ENCODE assay signal across 8 mouse cellular contexts in genomic region chr17:29094310-29095181, GRCm38 (mm10). TPM values are rescaled to one million over a fixed set of nuclear protein-coding genes. Genes with fewer than 3 reads are reported as not detected.
DNase-seq lines count a peak whose midpoint lies in the region; ATAC-seq and TF ChIP-seq lines count a peak whose summit lies in the region.

No protein-coding gene starts in this region.

- WGBS in hindbrain, embryonic 14.5 days: under 1% methylated on average over 71 of the region's 71 CpGs
- WGBS in limb, embryonic 11.5 days: under 1% methylated on average over 71 of the region's 71 CpGs
- 1% methylated on average over 71 of the region's 71 CpGs for WGBS in midbrain, embryonic 14.5 days
- whole genome bisulfite sequencing in spleen, adult 2 months: under 1% methylated on average over 70 of the region's 71 CpGs

- H3K9ac ChIP-seq in hindbrain, embryonic 14.5 days: peak overlapping the region; percentile 56
- H3K9ac ChIP-seq in limb, embryonic 11.5 days (ENCODE audit: low read length): peak overlapping the region; percentile 46
- H3K9ac ChIP-seq in midbrain, embryonic 14.5 days (replicated peaks; ENCODE audit: low read length): peak overlapping the region; percentile 66

- H3K27ac ChIP-seq in hindbrain, embryonic 14.5 days: peak overlapping the region; percentile 33; the same call in 1 of the 2 replicates
- H3K27ac ChIP-seq in limb, embryonic 11.5 days (replicated peaks; ENCODE audit: low read depth, low read length): no peak overlapping the region
- peak overlapping the region; percentile 47; the same call in 1 of the 2 replicates for H3K27ac ChIP-seq in midbrain, embryonic 14.5 days (replicated peaks; ENCODE audit: low read depth, low read length)
- no peak overlapping the region for H3K27ac ChIP-seq in spleen, adult 2 months (ENCODE audit: insufficient read depth, low read length)

- H3K4me2 ChIP-seq in hindbrain, embryonic 14.5 days (replicated peaks): peak overlapping the region; percentile 83
- peak overlapping the region; percentile 79 for H3K4me2 ChIP-seq in limb, embryonic 11.5 days (ENCODE audit: low read depth, severe bottlenecking)
- peak overlapping the region; percentile 82 for H3K4me2 ChIP-seq in midbrain, embryonic 14.5 days (ENCODE audit: low read length)

- H3K4me3 ChIP-seq in hindbrain, embryonic 14.5 days (replicated peaks; ENCODE audit: low read length): peak overlapping the region; percentile 53
- H3K4me3 ChIP-seq in limb, embryonic 11.5 days (ENCODE audit: low read depth, low read length): peak overlapping the region; percentile 33
- peak overlapping the region; percentile 48 for H3K4me3 ChIP-seq in midbrain, embryonic 14.5 days (replicated peaks; ENCODE audit: low read depth, low read length)
- H3K4me3 ChIP-seq in spleen, adult 2 months (ENCODE audit: extremely low read depth, insufficient read depth, insufficient read length): peak overlapping the region; percentile 68

- peaks cover 12% of the 10 kb centered on the region for H3K27me3 ChIP-seq in hindbrain, embryonic 14.5 days (ENCODE audit: control insufficient read depth, insufficient read depth, low read length)
- H3K27me3 ChIP-seq in limb, embryonic 11.5 days (ENCODE audit: control insufficient read depth, insufficient read depth, low read length): peaks cover 18% of the 10 kb centered on the region
- H3K27me3 ChIP-seq in midbrain, embryonic 14.5 days (ENCODE audit: control insufficient read depth, insufficient read depth, low read length): peaks cover 19% of the 10 kb centered on the region; the same call in 1 of the 2 replicates
- H3K27me3 ChIP-seq in spleen, adult 2 months (ENCODE audit: control insufficient read depth, insufficient read depth, low read length): peaks cover 5% of the 10 kb centered on the region

- H3K36me3 ChIP-seq in hindbrain, embryonic 14.5 days (replicated peaks; ENCODE audit: control insufficient read depth, insufficient read depth): no peaks in the 10 kb centered on the region
- H3K36me3 ChIP-seq in limb, embryonic 11.5 days (ENCODE audit: control insufficient read depth, insufficient read depth, low read length): no peaks in the 10 kb centered on the region
- no peaks in the 10 kb centered on the region for H3K36me3 ChIP-seq in midbrain, embryonic 14.5 days (ENCODE audit: control insufficient read depth, insufficient read depth, low read length)
- H3K36me3 ChIP-seq in spleen, adult 2 months (ENCODE audit: control insufficient read depth, insufficient read depth, low read length): no peaks in the 10 kb centered on the region

- peak; percentile 21; the same call in 1 of the 2 replicates for ATAC-seq in hindbrain, embryonic 14.5 days (ENCODE audit: low FRiP score)
- ATAC-seq in limb, embryonic 11.5 days (ENCODE audit: insufficient number of reproducible peaks, low FRiP score, low TSS enrichment, low read depth): 0 out of 2 replicates have a peak, but pooled peaks have one; percentile 55
- ATAC-seq in midbrain, embryonic 14.5 days (ENCODE audit: low FRiP score, low TSS enrichment): peak; percentile 51; the same call in 1 of the 2 replicates

- no peak for TF ChIP-seq CTCF in spleen, adult 2 months (IDR thresholded peaks at IDR 0.05; ENCODE audit: extremely low read depth, insufficient read depth, insufficient read length, insufficient replicate concordance)

- TF ChIP-seq POLR2A in spleen, adult 2 months (IDR thresholded peaks at IDR 0.05; ENCODE audit: low read depth, low read length): no peak

- DNase-seq in layer of hippocampus, adult 11-12 months (ENCODE audit: low spot score): peak; percentile 51
- DNase-seq in layer of hippocampus, adult 9-10 months (ENCODE audit: low spot score): no peak
- peak; percentile 79 to 80 for DNase-seq in cerebellum, postnatal 25 days
- peak; percentile 91 for DNase-seq in gastrocnemius, adult 18-20 months (ENCODE audit: low spot score)
- DNase-seq in hindbrain, embryonic 14.5 days (ENCODE audit: low spot score): no peak
- peak; percentile 52 for DNase-seq in limb, embryonic 11.5 days (ENCODE audit: low spot score)
- DNase-seq in midbrain, embryonic 14.5 days: peak; percentile 50
- DNase-seq in spleen, adult 2 months (ENCODE audit: low read depth in 1 of 2, low spot score in 2 of 2): no peak

- H3K4me1 ChIP-seq in hindbrain, embryonic 14.5 days (replicated peaks; ENCODE audit: control insufficient read depth, insufficient read depth, low read length): peaks cover 15% of the 10 kb centered on the region; the same call in 1 of the 2 replicates
- H3K4me1 ChIP-seq in limb, embryonic 11.5 days (ENCODE audit: control insufficient read depth, insufficient read depth, low read length): peaks cover 19% of the 10 kb centered on the region
- H3K4me1 ChIP-seq in midbrain, embryonic 14.5 days (ENCODE audit: control insufficient read depth, insufficient read depth, low read length): peaks cover 15% of the 10 kb centered on the region
- H3K4me1 ChIP-seq in spleen, adult 2 months (ENCODE audit: control insufficient read depth, insufficient read depth, insufficient read length): peaks cover 13% of the 10 kb centered on the region

- H3K9me3 ChIP-seq in hindbrain, embryonic 14.5 days (ENCODE audit: control insufficient read depth, low read length): no peaks in the 10 kb centered on the region
- H3K9me3 ChIP-seq in limb, embryonic 11.5 days (ENCODE audit: control insufficient read depth, low read length): no peaks in the 10 kb centered on the region
- no peaks in the 10 kb centered on the region for H3K9me3 ChIP-seq in midbrain, embryonic 14.5 days (ENCODE audit: control insufficient read depth, low read length)

RNA-seq across cellular contexts. Expression of gene Cdkn1a, which starts 3.8 kb away (rescaled TPM):
- 10 to 100 TPM; 31.9 to 63.3 TPM for total RNA-seq in gastrocnemius, adult 18-20 months (2021)
- 79.5 and 97.7 TPM in 2 replicates for polyA plus RNA-seq in hindbrain, embryonic 14.5 days (2014; fragmentation: Nextera tagmentation; extraction: Ambion mirVana)
- polyA plus RNA-seq in limb, embryonic 11.5 days (2014; fragmentation: Nextera tagmentation; extraction: Ambion mirVana): 40.7 and 41.5 TPM in 2 replicates
- polyA plus RNA-seq in midbrain, embryonic 14.5 days (2014; fragmentation: Nextera tagmentation; extraction: Ambion mirVana): 80.8 and 109 TPM in 2 replicates
- polyA plus RNA-seq in spleen, adult 2 months (2012; rRNA removed): 7.6 and 8.0 TPM in 2 replicates

RNA-seq across cellular contexts. Expression of gene Rab44, which starts 19.4 kb away (rescaled TPM):
- total RNA-seq in gastrocnemius, adult 18-20 months (2021): under 1 TPM; 0.31 to 0.34 TPM
- polyA plus RNA-seq in hindbrain, embryonic 14.5 days (2014; fragmentation: Nextera tagmentation; extraction: Ambion mirVana): not detected in 2 replicates
- polyA plus RNA-seq in limb, embryonic 11.5 days (2014; fragmentation: Nextera tagmentation; extraction: Ambion mirVana): 0.16 TPM in 1 of 2 replicates, not detected in the other
- 0.20 TPM in 1 of 2 replicates, not detected in the other for polyA plus RNA-seq in midbrain, embryonic 14.5 days (2014; fragmentation: Nextera tagmentation; extraction: Ambion mirVana)
- 4.9 and 5.2 TPM in 2 replicates for polyA plus RNA-seq in spleen, adult 2 months (2012; rRNA removed)

Comparison
In these comparisons a context has a peak if more than half of its experiments do, and no peak if none do; other contexts are left out.
1. DNase-seq: peak in layer of hippocampus, adult 11-12 months (single experiment), cerebellum, postnatal 25 days (2 of 2), gastrocnemius, adult 18-20 months (single experiment), limb, embryonic 11.5 days (single experiment) and midbrain, embryonic 14.5 days (single experiment); none in layer of hippocampus, adult 9-10 months (single experiment), hindbrain, embryonic 14.5 days (single experiment) and spleen, adult 2 months (0 of 2).
2. H3K27ac ChIP-seq: peak in hindbrain, embryonic 14.5 days (single experiment) and midbrain, embryonic 14.5 days (single experiment); none in limb, embryonic 11.5 days (single experiment) and spleen, adult 2 months (single experiment).
3. Peak in every context shown above with its lines, with median percentiles within 50 percentile points of each other: ATAC-seq, H3K4me2 ChIP-seq, H3K4me3 ChIP-seq and H3K9ac ChIP-seq.